In the genomic region with DNA sequence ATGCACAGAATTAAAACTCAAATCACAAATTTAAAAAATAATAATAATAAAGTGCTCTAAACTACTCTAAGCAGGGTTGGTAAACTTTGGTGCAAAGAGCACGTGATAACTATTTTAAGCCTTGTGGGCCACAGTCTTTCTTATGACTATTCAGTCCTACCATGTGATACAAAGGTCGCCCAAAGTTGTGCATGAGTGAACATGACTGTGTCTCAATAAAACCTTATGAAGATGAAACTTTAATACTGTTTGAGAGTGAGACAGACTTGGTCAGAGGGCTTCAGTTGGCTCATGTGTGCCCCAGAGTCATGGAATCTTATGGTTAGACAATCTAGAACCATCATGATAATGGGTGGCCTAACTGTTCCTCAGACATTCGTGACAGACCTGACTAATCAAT, we compare ENCODE assay signal across 14 mouse cellular contexts. TPM values are rescaled to one million over a fixed set of nuclear protein-coding genes. Genes with fewer than 3 reads are reported as not detected.
"Had no signal": no experiment of that assay in that cellular context is flagged by ENCODE, and none has a peak within 500 bp of the region (broad histone marks: within the 10 kb centered on the region; RNA-seq: fewer than 3 reads in every experiment).

No protein-coding gene starts in this region.

- DNase-seq: layer of hippocampus, adult 9-11 months; liver; liver, embryonic 13.5 days; lung, embryonic 14.5 days; midbrain, embryonic 14.5 days; right cerebral cortex, postnatal 14 days; right cerebral cortex, postnatal 4 days; spleen, adult 18-20 months; thymus, adult 18-20 months; thymus, postnatal 36 days had no signal

RNA-seq across cellular contexts. Expression of a gene that starts 44.6 kb away (rescaled TPM):
- total RNA-seq: left cerebral cortex, adult 18-20 months; left cerebral cortex, postnatal 25 days; megakaryocyte, adult 5-6 weeks; midbrain, postnatal 0 days had no signal
